Mouse (Mus musculus): ENCODE measurements at regions not wholly inside any gene's neighbourhood (a gene's known extent, or its start where the extent isn't known, plus 50 kb on each side); places are given as distances from the start of the nearest gene placed in this dataset.

- no peak for ATAC-seq (ENCODE audit: low read depth)
- no peaks in the 10 kb centered on the region for H3K36me3 ChIP-seq (ENCODE audit: control insufficient read depth, insufficient read depth, low read length)
- no peak overlapping the region for H3K27ac ChIP-seq (ENCODE audit: low read depth, low read length)
- H3K27me3 ChIP-seq (ENCODE audit: control insufficient read depth, insufficient read depth, low read length) = no peaks in the 10 kb centered on the region
- H3K9me3 ChIP-seq (ENCODE audit: control insufficient read depth, low read length) = no peaks in the 10 kb centered on the region
- 77% methylated on average over 4 of the region's 4 CpGs for WGBS
- H3K4me2 ChIP-seq (ENCODE audit: low read depth, low read length) = no peak overlapping the region
- H3K4me1 ChIP-seq (ENCODE audit: control insufficient read depth, insufficient read depth, low read length) = no peaks in the 10 kb centered on the region
- H3K9ac ChIP-seq (replicated peaks; ENCODE audit: low read depth, low read length) = no peak overlapping the region
- H3K4me3 ChIP-seq (ENCODE audit: low read depth, low read length) = no peak overlapping the region
Observed at GRCm38 (mm10) chr5:11983452-11983851, 65.6 kb downstream of the 4933402N22Rik start.

DNA sequence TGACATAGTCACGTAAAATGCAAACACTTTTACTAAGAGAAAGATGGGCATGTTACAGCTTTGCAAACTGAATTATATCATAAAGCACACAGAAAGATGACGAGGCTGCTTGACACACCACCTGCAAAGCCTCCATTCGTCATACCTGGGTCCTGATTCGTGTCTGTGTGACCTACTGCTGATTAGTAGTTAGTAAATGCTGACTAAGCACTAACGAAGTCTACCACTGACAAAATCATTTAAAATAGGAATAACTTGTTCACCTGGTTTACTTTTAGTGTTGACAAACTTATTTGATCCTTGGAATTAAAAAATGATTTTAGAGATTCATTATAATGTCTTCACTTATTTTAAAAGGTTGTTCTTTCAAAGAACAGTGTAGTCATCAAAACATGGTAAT, 71.3 kb downstream of the 4933402N22Rik start:
- Histone ChIP-seq H3K27ac (ENCODE audit: low read depth, low read length) (no peak overlapping the region), H3K4me1 (ENCODE audit: control insufficient read depth, insufficient read depth, low read length) (no peaks in the 10 kb centered on the region), H3K4me2 (ENCODE audit: low read depth, low read length) (no peak overlapping the region), H3K36me3 (ENCODE audit: control insufficient read depth, insufficient read depth, low read length) (no peaks in the 10 kb centered on the region), H3K4me3 (ENCODE audit: low read depth, low read length) (no peak overlapping the region), H3K27me3 (ENCODE audit: control insufficient read depth, insufficient read depth, low read length) (no peaks in the 10 kb centered on the region), H3K9me3 (ENCODE audit: control insufficient read depth, low read length) (no peaks in the 10 kb centered on the region), H3K9ac (replicated peaks; ENCODE audit: low read depth, low read length) (no peak overlapping the region)
- WGBS = 87% methylated on average over 5 of the region's 5 CpGs
- no peak for ATAC-seq (ENCODE audit: low read depth)

DNA sequence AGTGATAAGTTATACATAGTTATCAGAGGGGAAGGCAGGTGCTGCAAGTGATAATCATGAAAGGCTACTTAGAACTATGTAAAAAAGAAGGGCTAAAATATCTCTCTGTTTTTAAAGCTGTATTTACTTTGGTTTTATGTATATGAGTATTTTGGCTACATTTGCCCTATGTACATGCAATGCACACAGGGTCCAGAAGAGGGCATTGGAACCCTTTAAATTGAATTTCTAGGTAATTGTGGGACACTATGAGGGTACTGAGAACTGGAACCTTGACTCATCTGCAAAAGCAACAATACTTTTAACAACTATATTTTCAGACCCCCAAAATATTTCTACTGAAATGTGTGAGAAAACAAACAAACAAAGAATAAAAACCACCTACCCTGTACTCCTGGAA, 82.9 kb downstream of the 4933402N22Rik start:
- H3K27ac ChIP-seq (ENCODE audit: low read depth, low read length) = no peak overlapping the region
- no peak overlapping the region for H3K4me2 ChIP-seq (ENCODE audit: low read depth, low read length)
- no peak overlapping the region for H3K9ac ChIP-seq (replicated peaks; ENCODE audit: low read depth, low read length)
- no peaks in the 10 kb centered on the region for H3K4me1 ChIP-seq (ENCODE audit: control insufficient read depth, insufficient read depth, low read length)
- no peaks in the 10 kb centered on the region for H3K36me3 ChIP-seq (ENCODE audit: control insufficient read depth, insufficient read depth, low read length)
- H3K9me3 ChIP-seq (ENCODE audit: control insufficient read depth, low read length) = no peaks in the 10 kb centered on the region
- H3K4me3 ChIP-seq (ENCODE audit: low read depth, low read length) = no peak overlapping the region
- no peak for ATAC-seq (ENCODE audit: low read depth)
- H3K27me3 ChIP-seq (ENCODE audit: control insufficient read depth, insufficient read depth, low read length) = no peaks in the 10 kb centered on the region

DNA sequence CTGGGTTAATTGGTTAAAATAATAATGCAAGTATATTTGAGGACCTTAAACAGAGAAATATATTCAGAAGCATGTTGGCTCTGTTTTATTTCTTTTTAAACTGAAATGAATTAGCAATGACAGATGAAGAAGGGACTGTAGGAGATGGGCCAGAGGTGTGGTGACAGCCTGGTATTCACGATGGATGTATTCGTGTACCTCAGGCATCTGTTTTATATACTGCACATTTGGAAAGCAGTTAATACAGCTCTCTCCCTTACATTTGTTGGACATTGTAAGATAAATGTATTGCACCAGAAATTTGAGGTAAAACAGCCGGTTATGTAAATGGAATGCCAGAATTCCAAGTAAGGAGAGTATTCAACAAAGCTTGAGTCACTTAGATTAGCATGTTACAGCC, 88.6 kb downstream of the 4933402N22Rik start:
- 84% methylated on average over 3 of the region's 3 CpGs for WGBS
- Histone ChIP-seq H3K4me2 (ENCODE audit: low read depth, low read length) (no peak overlapping the region), H3K4me3 (ENCODE audit: low read depth, low read length) (no peak overlapping the region), H3K4me1 (ENCODE audit: control insufficient read depth, insufficient read depth, low read length) (no peaks in the 10 kb centered on the region), H3K27me3 (ENCODE audit: control insufficient read depth, insufficient read depth, low read length) (no peaks in the 10 kb centered on the region), H3K9me3 (ENCODE audit: control insufficient read depth, low read length) (no peaks in the 10 kb centered on the region), H3K36me3 (ENCODE audit: control insufficient read depth, insufficient read depth, low read length) (no peaks in the 10 kb centered on the region), H3K9ac (replicated peaks; ENCODE audit: low read depth, low read length) (no peak overlapping the region), H3K27ac (ENCODE audit: low read depth, low read length) (no peak overlapping the region)
- ATAC-seq (ENCODE audit: low read depth) = no peak

DNA sequence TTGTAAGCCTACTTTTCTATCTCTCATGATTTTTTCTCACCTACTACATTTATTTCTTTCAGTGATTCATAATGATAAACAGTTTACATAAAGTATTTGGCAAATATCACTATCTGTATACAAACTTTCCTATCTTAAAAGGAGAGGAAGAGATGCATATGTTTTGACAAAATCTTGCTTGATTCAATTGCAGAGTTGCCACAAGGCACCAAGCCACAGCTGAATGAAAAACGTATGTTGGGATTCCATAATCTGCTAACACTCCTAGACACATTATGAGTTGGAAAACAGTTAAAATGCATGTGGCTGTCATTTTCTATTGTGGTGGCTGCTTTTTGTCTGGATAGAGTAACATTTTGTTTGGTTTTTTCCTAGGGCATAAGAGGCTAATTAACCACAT, 98.5 kb downstream of the 4933402N22Rik start:
- ATAC-seq (ENCODE audit: low read depth) = no peak
- no peaks in the 10 kb centered on the region for H3K36me3 ChIP-seq (ENCODE audit: control insufficient read depth, insufficient read depth, low read length)
- no peaks in the 10 kb centered on the region for H3K4me1 ChIP-seq (ENCODE audit: control insufficient read depth, insufficient read depth, low read length)
- no peaks in the 10 kb centered on the region for H3K9me3 ChIP-seq (ENCODE audit: control insufficient read depth, low read length)
- no peak overlapping the region for H3K27ac ChIP-seq (ENCODE audit: low read depth, low read length)
- H3K27me3 ChIP-seq (ENCODE audit: control insufficient read depth, insufficient read depth, low read length) = no peaks in the 10 kb centered on the region
- H3K4me3 ChIP-seq (ENCODE audit: low read depth, low read length) = no peak overlapping the region
- H3K4me2 ChIP-seq (ENCODE audit: low read depth, low read length) = no peak overlapping the region
- WGBS = 87% methylated on average over 1 of the region's 1 CpGs
- H3K9ac ChIP-seq (replicated peaks; ENCODE audit: low read depth, low read length) = no peak overlapping the region

GRCm38 (mm10) chr5:12020489-12020888, 102.6 kb downstream of the 4933402N22Rik start:
- Histone ChIP-seq H3K4me2 (ENCODE audit: low read depth, low read length) (no peak overlapping the region), H3K9ac (replicated peaks; ENCODE audit: low read depth, low read length) (no peak overlapping the region), H3K36me3 (ENCODE audit: control insufficient read depth, insufficient read depth, low read length) (no peaks in the 10 kb centered on the region), H3K27ac (ENCODE audit: low read depth, low read length) (no peak overlapping the region), H3K27me3 (ENCODE audit: control insufficient read depth, insufficient read depth, low read length) (no peaks in the 10 kb centered on the region), H3K4me3 (ENCODE audit: low read depth, low read length) (no peak overlapping the region), H3K9me3 (ENCODE audit: control insufficient read depth, low read length) (no peaks in the 10 kb centered on the region), H3K4me1 (ENCODE audit: control insufficient read depth, insufficient read depth, low read length) (no peaks in the 10 kb centered on the region)
- no peak for ATAC-seq (ENCODE audit: low read depth)

DNA sequence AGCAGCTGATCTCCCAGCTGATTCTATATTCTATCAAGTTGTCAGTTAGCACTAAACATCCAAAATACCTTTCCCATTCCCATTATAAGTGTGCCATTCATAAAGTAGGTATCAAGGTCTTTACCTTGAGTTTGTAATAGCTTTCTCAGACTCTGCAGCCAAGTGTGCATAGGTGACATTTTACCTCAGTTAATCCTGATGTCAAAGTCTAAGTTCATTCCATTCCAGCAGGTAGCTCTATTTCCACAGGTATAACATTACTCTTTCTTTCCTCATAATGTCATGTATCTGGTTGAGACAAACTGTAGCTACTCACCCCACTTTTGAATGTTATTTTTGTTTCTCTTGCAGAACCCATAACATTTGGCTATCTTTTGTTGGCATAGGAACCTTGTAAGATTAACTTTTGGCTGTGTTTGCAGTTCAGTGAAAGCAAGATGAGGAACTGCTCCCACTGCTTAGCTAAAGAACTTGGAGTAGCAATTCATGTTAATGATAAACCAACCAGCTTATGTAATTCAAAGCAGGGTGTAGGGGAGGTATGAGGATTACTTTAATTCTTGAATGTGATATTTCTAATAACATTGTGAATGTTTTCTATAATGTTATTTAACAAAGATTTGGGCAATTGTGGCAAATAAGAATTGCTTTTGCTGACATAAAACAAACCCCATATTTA, 107.0 kb downstream of the 4933402N22Rik start:
- no peaks in the 10 kb centered on the region for H3K36me3 ChIP-seq (ENCODE audit: control insufficient read depth, insufficient read depth, low read length)
- H3K27ac ChIP-seq (ENCODE audit: low read depth, low read length) = no peak overlapping the region
- H3K9me3 ChIP-seq (ENCODE audit: control insufficient read depth, low read length) = no peaks in the 10 kb centered on the region
- H3K4me2 ChIP-seq (ENCODE audit: low read depth, low read length) = no peak overlapping the region
- no peak overlapping the region for H3K9ac ChIP-seq (replicated peaks; ENCODE audit: low read depth, low read length)
- no peaks in the 10 kb centered on the region for H3K27me3 ChIP-seq (ENCODE audit: control insufficient read depth, insufficient read depth, low read length)
- H3K4me1 ChIP-seq (ENCODE audit: control insufficient read depth, insufficient read depth, low read length) = no peaks in the 10 kb centered on the region
- H3K4me3 ChIP-seq (ENCODE audit: low read depth, low read length) = no peak overlapping the region
- ATAC-seq (ENCODE audit: low read depth) = no peak

DNA sequence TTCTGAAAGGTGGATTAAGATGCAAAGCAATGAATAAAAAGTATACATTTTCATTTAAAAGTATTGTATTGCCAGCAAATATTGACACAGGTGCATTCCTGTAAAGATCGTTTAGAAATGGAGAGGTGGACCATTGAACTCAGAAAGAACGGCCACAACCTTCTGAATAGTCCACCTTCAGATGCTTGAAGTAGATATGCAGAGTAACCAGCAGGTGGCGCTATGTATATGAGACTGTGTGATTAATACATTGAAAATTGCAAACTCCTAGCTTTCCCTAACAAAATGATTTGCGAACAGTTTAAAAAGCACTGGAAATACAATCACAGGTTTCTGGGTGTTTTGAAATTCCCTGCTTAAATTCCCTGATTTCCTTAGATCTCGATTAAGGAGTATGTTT, 112.2 kb downstream of the 4933402N22Rik start:
- H3K27me3 ChIP-seq (ENCODE audit: control insufficient read depth, insufficient read depth, low read length) = no peaks in the 10 kb centered on the region
- 19% methylated on average over 5 of the region's 5 CpGs for WGBS
- no peak overlapping the region for H3K9ac ChIP-seq (replicated peaks; ENCODE audit: low read depth, low read length)
- no peaks in the 10 kb centered on the region for H3K9me3 ChIP-seq (ENCODE audit: control insufficient read depth, low read length)
- no peaks in the 10 kb centered on the region for H3K4me1 ChIP-seq (ENCODE audit: control insufficient read depth, insufficient read depth, low read length)
- H3K36me3 ChIP-seq (ENCODE audit: control insufficient read depth, insufficient read depth, low read length) = no peaks in the 10 kb centered on the region
- H3K4me3 ChIP-seq (ENCODE audit: low read depth, low read length) = no peak overlapping the region
- no peak overlapping the region for H3K4me2 ChIP-seq (ENCODE audit: low read depth, low read length)
- peak; percentile 81; the same call in 1 of the 2 replicates for ATAC-seq (ENCODE audit: low read depth)
- no peak overlapping the region for H3K27ac ChIP-seq (ENCODE audit: low read depth, low read length)

GRCm38 (mm10) chr5:12049806-12050205, 132.0 kb downstream of the 4933402N22Rik start:
- H3K36me3 ChIP-seq (ENCODE audit: control insufficient read depth, insufficient read depth, low read length) = no peaks in the 10 kb centered on the region
- no peak overlapping the region for H3K4me2 ChIP-seq (ENCODE audit: low read depth, low read length)
- H3K27me3 ChIP-seq (ENCODE audit: control insufficient read depth, insufficient read depth, low read length) = no peaks in the 10 kb centered on the region
- H3K4me3 ChIP-seq (ENCODE audit: low read depth, low read length) = no peak overlapping the region
- 86% methylated on average over 1 of the region's 1 CpGs for WGBS
- H3K9ac ChIP-seq (replicated peaks; ENCODE audit: low read depth, low read length) = no peak overlapping the region
- ATAC-seq (ENCODE audit: low read depth) = no peak
- H3K9me3 ChIP-seq (ENCODE audit: control insufficient read depth, low read length) = no peaks in the 10 kb centered on the region
- no peaks in the 10 kb centered on the region for H3K4me1 ChIP-seq (ENCODE audit: control insufficient read depth, insufficient read depth, low read length)
- H3K27ac ChIP-seq (ENCODE audit: low read depth, low read length) = no peak overlapping the region
